Mouse (Mus musculus) hindbrain, embryonic 16.5 days (tissue): Measurements from ENCODE around the gene Gpr18. TPM values are rescaled to one million over a fixed set of nuclear protein-coding genes. Genes with fewer than 3 reads are reported as not detected.

Experiments used
- ATAC-seq: fragments of 200-750 bp; cut with Nextera tagmentation; 2 replicates; pipeline ENCODE4 v1.8.0; 2017; ENCODE audit warnings: moderate TSS enrichment, moderate library complexity
- H3K27ac ChIP-seq: fragments of 300-500 bp; sonication (generic); 2 replicates; pipeline ENCODE4 v1.5.1; 2014; ENCODE audit warnings: low read depth, mild to moderate bottlenecking, control low read depth, low read length, moderate library complexity
- H3K27me3 ChIP-seq: fragments of 300-500 bp; sonication (generic); replicated peaks from 2 replicates; pipeline ENCODE4 v1.6.1; 2014; ENCODE audit warnings: low read length; ENCODE audit not compliant: control insufficient read depth, insufficient read depth
- H3K36me3 ChIP-seq: fragments of 300-500 bp; sonication (generic); 2 replicates; pipeline ENCODE4 v1.6.1; 2014; ENCODE audit warnings: mild to moderate bottlenecking, low read length, moderate library complexity, mixed read lengths; ENCODE audit not compliant: control insufficient read depth, insufficient read depth
- H3K4me1 ChIP-seq: fragments of 300-500 bp; sonication (generic); 2 replicates; pipeline ENCODE4 v1.6.1; 2014; ENCODE audit warnings: low read depth, low read length; ENCODE audit not compliant: control insufficient read depth, insufficient read depth
- H3K4me2 ChIP-seq: fragments of 300-500 bp; sonication (generic); 2 replicates; pipeline ENCODE4 v1.6.1; 2014; ENCODE audit warnings: mild to moderate bottlenecking, low read length, control low read depth, moderate library complexity
- H3K4me3 ChIP-seq: fragments of 300-500 bp; sonication (generic); 2 replicates; pipeline ENCODE4 v1.5.1; 2014; ENCODE audit warnings: mild to moderate bottlenecking, low read length, control low read depth, moderate library complexity
- H3K9ac ChIP-seq: fragments of 300-500 bp; sonication (generic); 2 replicates; pipeline ENCODE4 v1.6.1; 2014; ENCODE audit warnings: low read depth, mild to moderate bottlenecking, control low read depth, low read length, moderate library complexity
- H3K9me3 ChIP-seq: fragments of 300-500 bp; sonication (generic); 2 replicates; pipeline ENCODE4 v1.6.1; 2014; ENCODE audit warnings: mild to moderate bottlenecking, low read length, moderate library complexity; ENCODE audit not compliant: control insufficient read depth
- WGBS: fragments of 180-500 bp; shearing (Covaris S2); extraction: QIAGEN DNeasy Blood & Tissue Kit; methylation state at CpG from one replicate; pipeline ENCODE4 v1.1.7; 2014; 5-methylcytosine and 5-hydroxymethylcytosine counted together
- polyA plus RNA-seq: library from polyadenylated mRNA; unstranded; fragments of >200 nt; fragmentation: Nextera tagmentation; extraction: Ambion mirVana; gene quantifications from 2 replicates; pipeline ENCODE4 v1.2.1, GENCODE M21; 2015

Gpr18 gene
- polyA plus RNA-seq, 1 experiment from 2014 or later, result 0.16 TPM

DNA sequence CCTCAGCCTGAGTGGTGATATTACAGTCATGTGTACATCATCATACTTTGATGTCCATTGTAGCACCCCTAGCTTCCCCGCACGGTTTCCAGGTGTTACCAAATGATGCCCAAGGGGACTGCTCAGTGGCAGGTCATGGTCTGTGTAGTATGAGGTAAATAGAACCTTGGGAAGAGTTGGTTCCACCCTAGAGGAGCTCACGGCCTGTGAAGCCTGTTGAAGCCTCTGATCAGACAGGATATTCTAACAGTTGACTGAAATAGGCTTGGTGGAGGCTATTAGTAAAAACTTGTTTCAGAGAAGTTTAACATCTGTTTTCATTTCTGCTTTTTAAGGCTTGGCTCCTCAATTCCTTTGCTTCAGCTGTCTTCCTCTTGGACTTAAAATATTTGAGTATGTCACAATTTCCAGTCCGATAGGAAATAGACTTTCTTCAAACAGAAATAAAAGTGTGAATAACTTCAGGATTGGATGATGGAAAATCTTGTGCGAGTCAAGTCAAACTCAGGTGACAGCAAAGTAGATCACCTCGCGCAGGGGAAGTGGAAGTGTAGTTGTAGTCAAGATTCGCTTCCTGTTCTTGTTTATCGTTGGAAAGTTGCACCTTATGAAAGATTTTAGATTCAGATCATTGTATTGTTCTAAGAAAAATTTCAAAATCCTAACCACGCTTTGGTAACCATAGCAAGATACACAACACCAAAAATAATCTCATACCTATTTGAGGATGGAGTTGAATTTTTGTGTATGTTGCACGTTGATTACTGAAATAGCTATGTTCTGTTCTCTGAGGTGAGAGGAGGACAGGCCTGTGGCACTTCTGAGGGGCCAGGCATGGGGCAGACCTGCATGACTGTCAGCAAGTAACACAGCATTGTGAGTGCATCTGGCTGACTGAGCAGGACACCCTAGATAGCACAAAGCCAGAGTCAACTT lies 22.9 kb upstream of the Gpr18 start:
- ATAC-seq, result no peak
- H3K9me3 ChIP-seq, result 0 out of 2 replicates have a peak, but pooled peaks cover under 1% of the 10 kb centered on the region
- H3K4me2 ChIP-seq, result no peak overlapping the region
- H3K9ac ChIP-seq, result no peak overlapping the region
- peaks cover 4% of the 10 kb centered on the region; the same call in 1 of the 2 replicates for H3K36me3 ChIP-seq
- H3K27me3 ChIP-seq, result no peaks in the 10 kb centered on the region
- WGBS, result 95% methylated on average over 11 of the region's 11 CpGs
- no peaks in the 10 kb centered on the region for H3K4me1 ChIP-seq
- H3K27ac ChIP-seq, result no peak overlapping the region
- no peak overlapping the region for H3K4me3 ChIP-seq

DNA sequence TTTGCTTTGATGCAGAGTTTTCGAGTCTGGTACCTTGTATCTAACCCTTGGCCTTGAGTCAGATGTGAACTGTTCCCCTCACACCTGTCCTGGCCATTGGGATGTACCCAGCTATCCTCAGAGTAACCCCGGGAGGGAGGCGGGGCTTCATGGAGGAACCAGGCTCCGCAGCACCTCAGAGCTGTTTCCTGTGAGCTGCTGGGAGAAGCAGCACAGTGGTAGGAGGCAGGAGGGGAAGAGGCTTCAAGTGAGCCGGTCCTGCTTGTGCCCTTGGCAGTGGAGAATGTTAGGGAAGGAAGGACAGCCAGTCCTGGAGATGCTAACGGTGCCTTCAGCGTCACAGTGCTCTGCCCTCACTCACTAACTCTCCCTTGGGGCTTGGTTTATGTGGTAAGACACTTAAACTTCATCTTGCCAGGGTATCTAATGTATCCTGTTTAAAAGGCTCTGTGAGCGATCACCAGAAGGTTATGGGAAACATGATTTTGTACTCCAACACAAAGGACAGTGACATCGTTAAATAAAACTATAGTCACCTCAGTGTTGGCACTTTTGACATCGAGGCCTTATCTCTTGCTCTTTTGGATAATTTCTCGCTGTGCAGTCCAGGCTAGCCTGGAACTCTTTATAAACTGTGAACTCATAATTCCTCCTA lies 22.1 kb upstream of the Gpr18 start:
- Histone ChIP-seq H3K36me3 (peaks cover 4% of the 10 kb centered on the region; the same call in 1 of the 2 replicates), H3K4me1 (no peaks in the 10 kb centered on the region), H3K9ac (no peak overlapping the region), H3K4me2 (no peak overlapping the region), H3K27ac (no peak overlapping the region), H3K9me3 (no peaks in the 10 kb centered on the region), H3K4me3 (no peak overlapping the region), H3K27me3 (no peaks in the 10 kb centered on the region)
- 87% methylated on average over 11 of the region's 11 CpGs for WGBS
- no peak for ATAC-seq

DNA sequence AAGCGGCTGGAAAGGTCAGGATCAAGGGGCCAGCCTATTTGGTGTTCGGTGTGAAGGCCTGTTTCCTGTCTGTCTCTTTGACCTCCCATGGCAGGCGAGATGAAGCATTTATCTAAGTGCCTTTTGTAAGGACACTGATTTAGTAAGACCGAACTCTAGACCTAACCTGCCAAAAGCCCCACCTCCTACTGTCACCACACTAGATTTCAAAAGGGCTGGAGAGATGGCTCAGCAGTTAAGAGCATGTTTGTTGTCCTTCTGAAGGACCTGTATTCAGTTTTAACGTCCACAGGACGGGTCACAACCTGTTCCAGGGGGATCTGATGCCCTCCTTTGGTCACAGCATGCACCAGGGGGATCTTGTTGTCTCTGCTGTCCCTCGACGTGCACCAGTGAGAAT lies 21.3 kb upstream of the Gpr18 start:
- Histone ChIP-seq H3K4me2 (no peak overlapping the region), H3K36me3 (peaks cover 4% of the 10 kb centered on the region; the same call in 1 of the 2 replicates), H3K9me3 (no peaks in the 10 kb centered on the region), H3K4me1 (no peaks in the 10 kb centered on the region), H3K27ac (no peak overlapping the region), H3K4me3 (no peak overlapping the region), H3K27me3 (no peaks in the 10 kb centered on the region), H3K9ac (no peak overlapping the region)
- WGBS, result 81% methylated on average over 8 of the region's 8 CpGs
- ATAC-seq, result no peak

DNA sequence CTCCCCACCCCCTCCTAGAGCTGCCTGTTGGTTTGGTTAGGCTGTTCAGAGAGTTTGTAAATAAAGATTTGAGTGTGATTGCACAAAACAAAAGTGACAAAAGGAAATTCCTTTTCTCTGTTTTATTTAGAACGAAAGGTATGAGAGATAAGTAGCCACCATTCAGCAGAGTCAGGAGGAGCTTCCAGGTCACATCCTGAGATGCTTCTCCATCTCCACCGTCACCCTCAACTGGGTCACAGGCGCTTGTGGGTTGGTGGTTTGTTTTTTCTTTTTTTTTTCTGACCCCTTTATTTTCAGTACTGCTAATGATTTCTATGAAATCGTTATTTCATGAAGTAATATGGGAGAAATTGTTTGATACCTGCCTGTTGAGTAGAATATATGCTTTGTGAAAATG lies 20.8 kb upstream of the Gpr18 start:
- peaks cover 3% of the 10 kb centered on the region; the same call in 1 of the 2 replicates for H3K4me1 ChIP-seq
- no peak overlapping the region for H3K4me2 ChIP-seq
- H3K36me3 ChIP-seq, result peaks cover 4% of the 10 kb centered on the region; the same call in 1 of the 2 replicates
- no peak overlapping the region for H3K4me3 ChIP-seq
- no peaks in the 10 kb centered on the region for H3K27me3 ChIP-seq
- H3K27ac ChIP-seq, result no peak overlapping the region
- no peak overlapping the region for H3K9ac ChIP-seq
- WGBS, result 98% methylated on average over 4 of the region's 4 CpGs
- no peak for ATAC-seq
- H3K9me3 ChIP-seq, result no peaks in the 10 kb centered on the region

DNA sequence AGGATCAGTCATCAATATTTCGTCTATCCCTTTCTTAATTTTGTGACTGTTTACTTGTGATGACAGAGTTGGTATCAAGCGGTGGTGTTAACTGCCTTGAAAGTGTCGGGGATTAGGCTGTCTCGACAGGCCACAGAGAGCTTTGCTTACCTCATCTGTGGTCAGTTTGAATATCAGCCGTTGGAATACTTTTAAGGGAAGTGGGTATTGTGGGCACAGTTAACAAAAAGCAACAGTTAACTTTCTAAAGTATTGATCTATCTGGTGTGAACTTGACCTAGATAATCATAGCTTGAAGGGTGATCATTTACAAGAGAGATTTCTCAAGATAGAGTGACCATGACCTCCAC lies 19.0 kb upstream of the Gpr18 start:
- no peaks in the 10 kb centered on the region for H3K9me3 ChIP-seq
- peaks cover 4% of the 10 kb centered on the region; the same call in 1 of the 2 replicates for H3K36me3 ChIP-seq
- no peak overlapping the region for H3K27ac ChIP-seq
- H3K4me2 ChIP-seq, result no peak overlapping the region
- H3K27me3 ChIP-seq, result no peaks in the 10 kb centered on the region
- no peak for ATAC-seq
- no peak overlapping the region for H3K9ac ChIP-seq
- H3K4me1 ChIP-seq, result peaks cover 3% of the 10 kb centered on the region; the same call in 1 of the 2 replicates
- 96% methylated on average over 5 of the region's 5 CpGs for WGBS
- H3K4me3 ChIP-seq, result no peak overlapping the region

DNA sequence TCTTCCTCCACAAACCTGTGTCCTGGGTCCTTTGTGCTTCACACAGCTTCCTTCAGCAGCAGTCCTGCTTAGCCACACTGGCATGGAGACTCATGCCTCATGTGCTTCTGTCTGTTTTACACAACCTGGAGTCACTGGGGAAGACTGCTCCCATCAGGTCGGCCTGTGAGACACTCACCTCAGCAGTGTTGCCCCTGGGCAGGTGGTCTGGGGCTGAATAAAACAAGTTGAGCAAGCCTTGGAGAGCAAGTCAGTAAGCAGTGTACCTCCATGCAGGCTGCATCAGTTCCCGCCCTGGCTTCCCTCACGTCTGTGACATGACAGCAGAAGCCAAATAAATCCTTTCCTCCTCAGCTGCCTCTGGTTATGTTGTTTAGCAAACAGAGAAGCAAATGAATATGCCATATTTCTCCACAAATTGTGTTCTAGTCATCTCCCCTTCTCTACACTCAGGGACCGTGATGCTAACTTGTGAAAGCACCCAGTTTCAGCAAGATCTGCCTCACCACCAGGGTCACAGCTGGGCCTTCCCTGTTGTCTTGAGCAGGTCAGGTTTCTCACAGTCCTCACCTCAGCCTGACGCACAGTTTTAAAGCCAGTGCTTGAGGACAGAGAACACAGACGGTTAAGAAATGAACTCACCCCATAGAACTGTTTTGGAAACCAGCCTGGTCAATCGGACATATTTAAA lies 18.5 kb upstream of the Gpr18 start:
- no peaks in the 10 kb centered on the region for H3K9me3 ChIP-seq
- 93% methylated on average over 7 of the region's 7 CpGs for WGBS
- H3K36me3 ChIP-seq, result peaks cover 4% of the 10 kb centered on the region; the same call in 1 of the 2 replicates
- no peak overlapping the region for H3K9ac ChIP-seq
- H3K27me3 ChIP-seq, result no peaks in the 10 kb centered on the region
- peaks cover 3% of the 10 kb centered on the region; the same call in 1 of the 2 replicates for H3K4me1 ChIP-seq
- H3K27ac ChIP-seq, result no peak overlapping the region
- H3K4me2 ChIP-seq, result no peak overlapping the region
- H3K4me3 ChIP-seq, result no peak overlapping the region
- no peak for ATAC-seq

DNA sequence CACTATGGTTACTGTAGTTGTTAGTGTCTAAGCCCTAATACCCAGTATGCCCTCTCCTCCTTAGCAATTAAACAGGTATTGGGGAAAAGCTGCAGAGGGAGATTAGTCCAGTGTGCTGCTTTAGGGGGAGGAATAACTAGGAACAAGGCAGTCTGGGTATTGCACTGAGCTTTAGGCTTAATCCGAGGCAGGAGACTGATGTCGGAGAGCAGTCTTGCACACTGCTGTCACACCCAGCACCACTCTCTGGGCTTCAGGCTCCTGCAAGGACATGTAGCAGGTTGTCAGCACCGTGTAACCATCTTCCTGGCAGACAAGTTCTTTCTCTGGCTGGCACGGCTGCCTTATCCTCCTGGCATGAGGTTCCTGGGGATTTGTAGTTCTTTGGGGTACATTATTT lies 16.6 kb upstream of the Gpr18 start:
- peaks cover 3% of the 10 kb centered on the region; the same call in 1 of the 2 replicates for H3K4me1 ChIP-seq
- 83% methylated on average over 4 of the region's 4 CpGs for WGBS
- peaks cover 4% of the 10 kb centered on the region; the same call in 1 of the 2 replicates for H3K36me3 ChIP-seq
- no peak overlapping the region for H3K4me3 ChIP-seq
- no peak for ATAC-seq
- H3K27me3 ChIP-seq, result no peaks in the 10 kb centered on the region
- no peak overlapping the region for H3K27ac ChIP-seq
- H3K9me3 ChIP-seq, result no peaks in the 10 kb centered on the region
- no peak overlapping the region for H3K4me2 ChIP-seq
- H3K9ac ChIP-seq, result no peak overlapping the region

DNA sequence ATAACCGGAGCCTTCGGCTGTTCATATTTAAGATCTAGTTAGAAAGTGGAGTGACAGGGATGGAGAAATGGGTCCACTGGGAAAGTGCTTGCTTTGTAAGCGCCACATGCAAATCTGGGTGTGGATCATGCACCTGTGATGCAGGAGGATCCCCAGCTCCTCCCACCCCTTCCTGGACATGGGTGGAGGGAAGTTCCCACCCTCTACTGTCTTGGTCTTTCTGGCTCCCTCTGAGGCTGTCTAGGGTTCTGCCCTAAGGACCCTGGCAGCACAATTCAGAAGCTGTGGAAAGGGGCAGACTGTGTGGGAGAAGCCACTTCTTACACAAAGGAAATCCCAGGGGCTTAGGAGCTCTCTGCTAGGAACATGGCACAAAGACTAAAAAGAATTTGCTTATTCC lies 16.0 kb upstream of the Gpr18 start:
- 91% methylated on average over 3 of the region's 3 CpGs for WGBS
- no peak overlapping the region for H3K4me3 ChIP-seq
- ATAC-seq, result no peak
- H3K36me3 ChIP-seq, result peaks cover 4% of the 10 kb centered on the region; the same call in 1 of the 2 replicates
- H3K4me1 ChIP-seq, result peaks cover 3% of the 10 kb centered on the region; the same call in 1 of the 2 replicates
- H3K27me3 ChIP-seq, result no peaks in the 10 kb centered on the region
- 0 out of 2 replicates have a peak overlapping the region, but pooled peaks have one; percentile 36 for H3K27ac ChIP-seq
- no peaks in the 10 kb centered on the region for H3K9me3 ChIP-seq
- no peak overlapping the region for H3K9ac ChIP-seq
- no peak overlapping the region for H3K4me2 ChIP-seq
